20 mouse cellular contexts compared by ENCODE assay signal in genomic region chr9:35459594-35459993, GRCm38 (mm10). TPM values are rescaled to one million over a fixed set of nuclear protein-coding genes. Genes with fewer than 3 reads are reported as not detected.
"Had no signal": no experiment of that assay in that cellular context is flagged by ENCODE, and none has a peak within 500 bp of the region (broad histone marks: within the 10 kb centered on the region; RNA-seq: fewer than 3 reads in every experiment).

No protein-coding gene starts in this region.

- H3K4me2 ChIP-seq: limb, embryonic 12.5 days; liver, embryonic 13.5 days; midbrain, embryonic 13.5 days; stomach, embryonic 15.5 days had no signal

- H3K4me1 ChIP-seq: limb, embryonic 12.5 days; liver, embryonic 13.5 days; midbrain, embryonic 13.5 days; stomach, embryonic 15.5 days had no signal

- H3K9ac ChIP-seq: limb, embryonic 12.5 days; liver, embryonic 13.5 days; liver, postnatal 0 days; midbrain, embryonic 13.5 days; stomach, embryonic 15.5 days had no signal

- H3K27ac ChIP-seq: limb, embryonic 12.5 days; liver, embryonic 13.5 days; midbrain, embryonic 13.5 days; stomach, embryonic 15.5 days had no signal

- H3K36me3 ChIP-seq: liver, embryonic 13.5 days had no signal

- H3K27me3 ChIP-seq: limb, embryonic 12.5 days; liver, embryonic 13.5 days; midbrain, embryonic 13.5 days; stomach, embryonic 15.5 days had no signal

- H3K9me3 ChIP-seq: limb, embryonic 12.5 days; liver, embryonic 13.5 days; midbrain, embryonic 13.5 days; stomach, embryonic 15.5 days had no signal

- ATAC-seq: intestine, postnatal 0 days; liver, postnatal 0 days; midbrain, embryonic 13.5 days had no signal

- DNase-seq: kidney, adult 8-10 months; kidney, postnatal 10 days; layer of hippocampus, adult 9-11 months; layer of hippocampus, postnatal 36 days; liver; liver, embryonic 13.5 days; liver, postnatal 0 days; lung, postnatal 36 days; retina, postnatal 1 day; thymus, adult 2 months had no signal

- H3K4me3 ChIP-seq: limb, embryonic 12.5 days; liver, embryonic 13.5 days; midbrain, embryonic 13.5 days; stomach, embryonic 15.5 days had no signal

RNA-seq across cellular contexts. Expression of gene Gm1113, which starts 58.5 kb away (rescaled TPM):
- polyA plus RNA-seq: intestine, postnatal 0 days; limb, embryonic 12.5 days; liver, embryonic 13.5 days; liver, postnatal 0 days; lung, embryonic 16.5 days; midbrain, embryonic 13.5 days; midbrain, postnatal 0 days; neural tube, embryonic 11.5 days; spleen, adult 2 months; stomach, embryonic 15.5 days; testis, adult 2 months; thymus, adult 2 months; urinary bladder, adult 2 months had no signal
